Mouse (Mus musculus): ENCODE results near the gene Cyp26b1. TPM values are rescaled to one million over a fixed set of nuclear protein-coding genes. Genes with fewer than 3 reads are reported as not detected.

Cyp26b1 gene
- polyA plus RNA-seq, 1 experiment from 2014 or later: 3.4 TPM

DNA sequence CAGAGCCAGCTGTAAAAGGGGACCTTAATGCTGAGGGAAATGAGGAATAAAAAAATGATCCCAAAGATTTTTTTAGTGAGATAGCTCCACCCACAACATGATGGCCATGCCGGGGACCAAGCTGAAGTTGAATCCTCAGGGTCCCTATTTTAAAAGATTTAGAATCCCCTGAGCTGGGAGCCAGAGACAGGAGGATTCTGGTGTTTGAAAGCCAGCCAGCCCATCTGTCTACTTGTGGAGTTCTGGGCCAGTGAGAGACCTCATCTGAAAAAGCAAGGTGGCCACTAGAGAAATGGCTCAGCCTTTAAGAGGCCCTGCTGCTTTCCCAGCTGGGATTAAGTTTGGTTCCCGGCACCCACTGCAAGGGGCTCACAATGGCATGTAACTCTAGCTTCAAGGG, 26.9 kb downstream of the Cyp26b1 start:
- no peak for DNase-seq (ENCODE audit: low spot score)

- no peak for DNase-seq (ENCODE audit: low spot score)
Observed at GRCm38 (mm10) chr6:84565245-84565644, 28.5 kb downstream of the Cyp26b1 start.

DNA sequence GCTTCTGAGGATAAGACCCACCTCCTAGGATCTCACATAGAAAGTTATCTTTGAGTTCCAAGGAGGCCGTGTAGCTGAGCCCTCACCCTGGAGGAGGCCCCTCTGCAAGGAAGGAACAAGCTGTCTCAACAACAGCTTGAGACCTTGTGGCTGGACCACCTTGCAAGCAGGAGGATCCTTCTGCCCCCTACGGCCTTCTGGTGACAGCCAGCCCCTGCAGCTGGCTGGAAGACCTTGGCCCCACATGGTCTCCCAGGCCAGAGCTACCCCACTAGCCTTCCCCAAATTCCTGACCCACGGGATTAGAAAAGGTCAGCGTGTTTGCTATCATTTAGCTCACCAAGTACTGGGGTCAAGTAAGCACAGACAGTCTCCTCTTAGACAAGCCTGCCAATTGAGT, 30.8 kb downstream of the Cyp26b1 start:
- no peak for DNase-seq (ENCODE audit: low spot score)

GRCm38 (mm10) chr6:84561171-84561570, 32.5 kb downstream of the Cyp26b1 start:
- DNase-seq (ENCODE audit: low spot score): no peak

GRCm38 (mm10) chr6:84549852-84550437, 43.8 kb downstream of the Cyp26b1 start:
- no peak for DNase-seq (ENCODE audit: low spot score)

GRCm38 (mm10) chr6:84545428-84545827, 48.3 kb downstream of the Cyp26b1 start:
- no peak for DNase-seq (ENCODE audit: low spot score)

- no peak for DNase-seq (ENCODE audit: low spot score)
Observed at GRCm38 (mm10) chr6:84544359-84544758, 49.3 kb downstream of the Cyp26b1 start.

DNA sequence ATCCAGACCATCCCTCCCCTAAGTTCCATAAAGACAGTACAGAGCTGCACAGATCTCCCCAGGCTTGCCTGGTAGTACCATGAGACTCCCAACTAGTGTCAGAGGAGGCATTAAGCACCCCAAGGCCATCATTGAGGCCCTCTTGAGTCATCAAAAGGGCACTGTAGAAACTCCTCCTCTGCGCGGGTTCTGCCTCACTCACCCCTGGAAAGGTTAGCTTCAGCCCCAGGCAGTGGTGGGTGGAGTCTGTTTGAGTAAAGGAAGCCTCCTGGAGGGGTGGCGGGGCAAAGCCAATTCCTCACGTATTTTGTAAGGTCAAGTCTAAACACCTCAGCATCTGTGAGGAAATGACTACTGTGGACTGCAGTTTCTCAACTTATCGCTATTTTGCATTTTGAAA, 50.2 kb downstream of the Cyp26b1 start:
- no peak for DNase-seq (ENCODE audit: low spot score)

DNA sequence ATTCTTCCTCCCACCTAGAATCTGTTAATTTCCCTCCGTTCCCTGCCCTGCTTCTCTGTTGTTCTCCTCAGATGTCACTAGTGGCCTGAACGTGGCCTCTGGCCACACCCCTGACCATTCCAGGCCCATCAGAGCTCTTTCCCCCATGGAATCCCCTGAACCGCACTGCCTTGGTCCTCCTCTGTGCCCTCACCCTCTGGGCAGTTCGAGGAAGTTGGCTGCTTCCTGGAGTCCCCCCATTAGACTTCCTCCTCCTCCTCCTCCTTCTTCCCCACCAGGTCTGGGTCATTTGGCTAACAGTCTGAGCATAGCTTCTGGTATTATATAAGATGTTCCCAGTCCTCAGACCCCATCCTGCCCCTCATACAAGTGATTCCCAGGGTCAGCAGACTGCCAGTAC, 53.8 kb downstream of the Cyp26b1 start:
- DNase-seq (ENCODE audit: low spot score): no peak

GRCm38 (mm10) chr6:84538681-84539080, 55.0 kb downstream of the Cyp26b1 start:
- no peak for DNase-seq (ENCODE audit: low spot score)

DNA sequence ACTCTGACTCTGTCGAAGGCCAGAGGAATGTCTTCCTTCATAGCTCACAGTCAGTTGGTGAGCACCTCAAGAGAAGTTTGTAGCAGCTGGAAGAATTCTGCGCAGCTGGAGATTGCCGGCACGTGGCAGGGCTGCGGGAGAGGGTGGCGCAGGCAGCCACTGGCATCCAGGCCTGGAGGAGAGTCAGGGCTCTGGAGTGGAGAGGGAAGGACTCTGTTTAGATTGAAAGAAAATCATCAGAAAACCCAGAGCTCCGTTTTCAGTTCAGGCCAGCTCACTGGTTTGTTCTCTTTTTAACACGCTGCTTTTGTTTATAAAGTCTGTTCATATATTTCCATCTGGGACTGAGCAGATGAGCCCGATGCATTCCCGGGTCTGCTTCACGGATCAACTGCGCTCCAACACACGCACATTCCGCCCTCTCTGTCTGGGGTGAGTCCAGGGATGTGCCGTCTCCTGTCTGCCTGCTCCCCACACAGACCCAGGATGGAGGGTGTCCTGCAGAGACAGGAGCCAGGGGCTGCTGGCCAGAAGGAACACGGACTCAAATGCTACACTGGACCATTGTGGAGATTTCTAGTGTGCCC, 56.0 kb downstream of the Cyp26b1 start:
- DNase-seq (ENCODE audit: low spot score): no peak

- DNase-seq (ENCODE audit: low spot score): no peak
Observed at GRCm38 (mm10) chr6:84534944-84535343, 58.8 kb downstream of the Cyp26b1 start.

- no peak for DNase-seq (ENCODE audit: low spot score)
Observed at GRCm38 (mm10) chr6:84529912-84530311, 63.8 kb downstream of the Cyp26b1 start.

DNA sequence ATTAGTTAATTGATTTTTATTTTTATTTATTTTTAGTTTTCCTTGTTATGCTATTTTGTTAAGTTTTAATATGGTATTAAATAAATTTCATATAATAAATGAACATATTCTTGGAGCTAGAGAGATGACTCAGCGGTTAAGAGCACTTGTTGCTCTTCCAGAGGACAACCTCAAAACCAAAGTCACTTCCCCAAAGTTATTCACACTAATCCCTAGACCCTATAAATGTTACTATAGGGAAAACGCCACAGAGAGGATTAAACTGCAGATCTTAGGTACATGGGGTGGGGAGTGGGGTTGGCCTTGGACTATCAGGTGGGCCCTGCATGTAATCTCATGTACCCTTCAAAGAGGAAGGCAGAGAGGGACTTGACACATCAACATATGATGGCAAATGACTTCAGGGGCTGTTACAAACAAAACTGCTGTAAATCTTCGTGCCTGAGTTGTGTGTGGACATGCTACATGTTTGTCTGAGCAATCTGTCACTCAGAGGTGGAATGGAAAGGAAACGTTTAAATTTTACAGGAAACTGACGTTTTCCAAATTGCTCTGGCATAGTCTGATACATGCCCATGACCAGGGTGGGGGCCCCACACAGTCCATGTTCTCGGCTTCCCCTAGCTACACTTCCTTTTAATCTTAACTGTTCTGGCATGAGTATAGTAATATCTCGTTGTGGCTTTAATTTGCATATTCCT, 68.7 kb downstream of the Cyp26b1 start:
- no peak for DNase-seq (ENCODE audit: low spot score)
